Mouse (Mus musculus) layer of hippocampus, postnatal 14 days (tissue): Measurements from ENCODE around the gene Slc16a13. TPM values are rescaled to one million over a fixed set of nuclear protein-coding genes. Genes with fewer than 3 reads are reported as not detected.

Source experiments
- DNase-seq, 2 experiments: peaks; one replicate each; pipeline ENCODE4 v3.0.0; 2021 to 2022; ENCODE audit warnings: low spot score in 2 of 2, mixed read lengths in 1 of 2
- total RNA-seq, 2 experiments: library from RNA; stranded (reverse); gene quantifications; 2 replicates each; pipeline ENCODE4 v1.2.3; 2021

Slc16a13 gene
- total RNA-seq, 2 experiments from 2014 or later: 9.3 to 12.6 TPM

DNA sequence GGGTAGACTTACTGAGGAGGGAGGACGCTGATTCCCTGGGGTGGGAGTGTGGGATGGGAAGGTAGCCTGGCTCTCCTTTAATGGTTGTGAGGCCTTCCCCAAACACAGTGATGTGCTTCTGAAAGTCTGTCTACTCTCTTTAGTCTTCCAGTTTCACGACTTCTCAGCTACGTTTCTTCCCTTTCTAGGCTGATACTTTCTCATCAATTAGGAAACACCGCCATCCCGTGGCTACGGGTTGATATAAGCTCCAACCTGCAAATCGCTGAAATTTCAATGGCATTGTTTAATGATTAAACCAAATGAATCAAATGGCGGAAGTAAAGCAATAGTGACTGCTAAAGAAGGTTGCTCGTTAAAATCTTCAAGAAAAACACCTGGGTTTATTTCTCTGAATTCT lies 8.0 kb downstream of the Slc16a13 start:
- peak; percentile 68 to 86 for DNase-seq

DNA sequence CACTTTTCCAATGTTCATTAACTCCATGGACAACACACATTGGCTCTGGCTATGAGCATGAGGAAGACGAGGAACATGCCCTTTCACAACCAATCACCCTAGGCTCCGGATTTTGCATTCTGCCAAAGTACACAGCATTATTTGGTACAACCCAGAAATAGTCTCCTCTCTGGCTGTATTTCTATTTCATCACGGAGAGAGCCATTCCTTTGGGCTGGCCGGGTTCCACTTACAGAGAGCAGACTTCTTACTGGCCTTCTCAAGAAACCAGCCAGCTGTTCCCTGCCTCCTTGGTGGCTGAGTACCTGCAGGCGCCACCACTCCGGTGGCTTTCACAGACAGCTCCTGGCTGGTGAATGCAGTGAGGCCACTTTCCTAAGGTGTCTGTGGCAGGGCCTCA lies 8.4 kb downstream of the Slc16a13 start, which contains the start of gene Slc16a11:
TSS of gene Slc16a11 (plus strand) at position 330 of the 400 bp plus-strand sequence.
- DNase-seq: no peak

DNA sequence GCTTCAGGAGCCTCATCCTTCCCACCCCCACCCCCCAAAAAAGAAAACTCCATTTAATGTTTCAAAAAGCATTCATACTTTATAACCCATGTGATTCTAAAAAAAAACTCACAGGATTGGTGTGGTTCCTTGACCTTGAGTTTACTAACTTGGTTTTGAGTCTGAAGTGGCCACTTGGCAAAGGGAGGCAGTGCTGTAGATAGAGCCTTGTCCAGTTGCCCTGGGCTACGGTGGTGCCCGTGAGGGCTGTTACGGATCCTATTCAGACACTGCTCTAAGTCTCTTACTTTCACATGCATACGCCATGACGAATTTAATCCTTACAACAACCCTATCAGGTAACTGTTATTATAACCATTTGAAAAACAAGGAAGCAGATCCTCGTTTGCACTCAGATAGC lies 8.9 kb downstream of the Slc16a13 start:
- DNase-seq: no peak

DNA sequence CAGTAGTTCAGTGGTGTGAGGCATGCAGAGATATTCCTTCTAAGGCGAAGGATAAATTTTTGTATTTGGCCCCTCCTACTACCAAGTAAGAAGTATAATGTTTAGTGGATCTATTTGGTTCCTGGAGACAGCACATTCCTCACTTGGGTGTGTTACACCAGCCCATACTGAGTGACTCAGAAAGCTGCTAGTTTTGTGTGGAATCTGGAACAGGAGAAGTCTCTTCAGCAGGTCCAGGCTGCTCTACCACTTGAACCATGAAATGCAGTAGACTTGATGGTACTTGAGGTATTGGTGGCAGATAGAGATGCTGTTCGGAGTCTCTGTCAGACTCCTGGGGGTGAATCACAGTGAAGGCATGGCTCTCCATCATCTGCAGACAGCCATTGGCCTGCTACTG lies 10.2 kb downstream of the Slc16a13 start:
- no peak for DNase-seq

DNA sequence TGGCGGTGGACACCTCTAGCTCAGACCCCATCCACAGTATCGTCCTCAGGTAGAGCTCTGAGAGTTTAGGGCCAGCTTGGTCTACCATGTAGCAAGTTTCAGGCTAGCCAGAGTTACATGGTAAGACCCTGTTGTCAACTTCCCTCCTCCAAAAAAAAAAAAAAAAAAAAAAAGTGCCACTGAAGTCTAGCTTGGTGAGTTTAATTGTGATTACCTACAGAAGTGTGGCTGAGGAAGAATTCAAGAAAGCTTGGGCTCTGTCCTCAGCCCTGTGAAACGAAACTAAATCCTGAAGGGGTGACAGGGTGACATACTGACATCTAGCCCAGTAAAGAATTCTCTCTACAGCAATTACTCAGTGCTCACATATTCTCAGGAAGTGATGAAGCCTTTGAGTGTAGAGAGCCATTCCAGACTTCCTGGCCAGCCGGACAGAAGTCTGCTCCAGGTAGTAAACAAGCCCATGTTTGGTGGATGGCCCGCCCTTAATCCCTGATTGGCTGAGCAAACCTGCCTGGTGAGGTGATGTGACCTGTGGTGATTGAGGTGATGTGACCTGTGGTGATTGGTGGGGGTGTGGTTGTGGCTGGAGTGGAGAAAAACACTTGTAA lies 12.0 kb downstream of the Slc16a13 start:
- DNase-seq: no peak

DNA sequence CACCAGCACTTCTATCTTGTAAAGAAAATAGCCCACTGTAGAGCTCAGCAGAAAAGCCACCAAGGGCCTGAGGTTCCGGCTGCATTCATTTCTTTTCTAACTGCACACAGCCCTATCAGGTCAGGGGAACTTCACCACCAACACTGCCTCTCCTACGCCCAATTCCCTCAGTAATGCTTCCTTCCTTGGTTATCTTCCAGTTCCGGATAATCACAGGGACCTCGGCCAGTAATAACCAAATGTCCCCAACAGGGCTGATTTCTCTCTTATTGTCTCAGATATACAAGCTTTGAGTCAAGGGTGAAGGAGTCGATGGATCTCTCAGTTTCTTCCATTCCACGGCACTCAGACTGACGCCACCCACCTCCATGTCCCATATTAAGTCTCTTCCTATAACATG lies 13.6 kb downstream of the Slc16a13 start:
- DNase-seq: no peak

DNA sequence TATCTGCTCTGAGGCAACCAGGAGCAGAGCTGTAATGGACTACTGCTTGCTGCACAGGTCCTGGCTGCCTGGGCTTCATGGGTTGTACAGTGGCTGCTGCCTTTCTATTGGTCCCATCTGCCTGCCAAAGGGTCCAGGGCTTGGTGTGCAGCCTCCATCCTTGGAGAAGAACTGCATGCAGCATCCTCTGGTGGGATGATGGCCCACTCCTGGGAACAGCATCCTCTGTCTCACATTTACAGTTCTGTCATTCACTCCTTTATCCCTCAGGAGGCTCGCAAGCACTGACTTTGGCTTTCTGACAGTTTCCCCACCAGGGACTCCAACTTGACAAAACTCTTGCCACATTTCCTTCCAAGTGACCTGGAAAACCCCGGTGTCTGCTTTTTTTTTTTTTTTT lies 14.1 kb downstream of the Slc16a13 start:
- DNase-seq: no peak

DNA sequence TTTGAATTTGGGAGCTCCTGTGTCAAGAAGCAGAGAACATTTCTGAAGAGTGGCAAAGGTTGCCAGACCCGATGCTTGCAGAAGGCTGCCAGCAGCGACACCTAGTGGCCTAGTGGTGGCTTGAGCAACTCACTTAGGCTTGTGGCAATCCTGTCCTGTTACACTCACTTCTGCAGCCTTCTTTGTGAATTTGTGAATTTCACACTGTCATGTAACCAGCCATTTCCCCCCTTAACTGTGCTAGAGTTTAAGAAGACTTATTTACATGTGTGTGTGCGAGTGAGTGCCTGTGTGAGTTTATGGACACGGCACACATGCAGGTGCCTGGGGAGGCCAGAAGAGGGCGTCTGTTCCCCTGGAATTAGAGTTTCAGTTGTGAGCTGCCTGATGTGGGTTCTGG lies 19.2 kb downstream of the Slc16a13 start:
- peak; percentile 80 to 84 for DNase-seq

DNA sequence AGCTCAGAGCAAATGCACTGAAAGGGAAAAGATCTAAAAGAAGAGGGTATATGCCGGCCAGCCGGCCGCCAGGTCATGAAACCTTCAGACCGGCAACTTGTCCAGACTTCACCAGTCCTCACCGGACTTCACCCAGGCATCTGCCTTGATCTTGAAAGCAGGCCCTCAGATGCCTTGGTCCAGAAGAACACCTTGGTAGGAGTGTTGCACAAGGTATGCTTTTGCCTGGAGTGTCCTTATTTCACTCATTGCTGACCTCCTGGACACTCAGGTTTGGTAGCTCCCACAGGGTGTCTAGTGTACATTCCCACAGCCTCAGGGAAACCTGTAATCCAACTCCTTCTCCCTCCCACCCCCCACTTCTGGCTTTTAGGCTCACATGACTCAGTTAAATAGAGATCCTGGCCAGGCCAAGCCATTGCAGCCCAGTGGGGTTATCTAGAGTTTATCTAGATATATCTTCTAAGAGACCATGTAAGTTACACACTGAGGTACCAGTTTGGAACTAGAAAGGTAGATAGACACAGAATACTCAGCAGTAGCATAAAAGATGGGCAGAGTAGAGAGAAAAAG lies 20.7 kb downstream of the Slc16a13 start:
- DNase-seq: no peak

DNA sequence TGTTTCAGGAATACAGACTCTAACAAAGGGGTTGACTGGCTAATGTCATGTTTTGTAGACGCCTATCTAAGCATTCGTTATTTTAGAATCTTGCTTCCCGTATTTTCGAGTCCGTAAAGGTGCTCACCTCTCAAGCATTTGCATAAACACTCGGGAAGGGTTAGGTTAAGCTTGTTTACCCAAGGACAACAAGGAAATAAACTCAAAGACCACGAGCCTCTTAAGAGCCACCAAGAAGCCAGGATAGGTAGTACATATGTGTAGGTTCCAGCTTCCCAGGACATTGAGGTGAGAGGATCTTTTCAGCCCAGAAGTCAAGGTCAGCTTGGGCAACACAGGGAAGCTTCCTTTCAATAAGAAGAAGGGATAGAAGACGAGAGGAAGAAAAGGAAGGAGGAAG lies 21.8 kb downstream of the Slc16a13 start:
- no peak for DNase-seq

DNA sequence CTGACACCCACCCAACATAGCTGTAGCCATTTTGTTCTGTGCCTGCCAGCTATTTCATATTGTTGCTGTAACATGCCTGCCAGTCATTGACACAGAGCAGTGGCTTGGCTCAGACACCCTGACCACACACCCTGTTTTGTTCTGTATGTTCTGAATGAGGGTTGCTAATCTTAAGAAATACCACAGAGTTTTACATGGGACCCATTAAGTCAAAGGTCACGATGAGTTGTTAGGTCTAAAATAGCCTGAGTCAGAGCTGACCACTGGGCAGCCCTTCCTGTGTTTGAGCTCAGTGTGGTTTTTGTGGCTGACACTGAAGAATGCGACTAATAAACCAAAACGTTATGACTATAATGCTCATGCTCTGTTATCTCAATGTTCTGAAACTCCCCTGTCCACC lies 22.5 kb downstream of the Slc16a13 start:
- no peak for DNase-seq

DNA sequence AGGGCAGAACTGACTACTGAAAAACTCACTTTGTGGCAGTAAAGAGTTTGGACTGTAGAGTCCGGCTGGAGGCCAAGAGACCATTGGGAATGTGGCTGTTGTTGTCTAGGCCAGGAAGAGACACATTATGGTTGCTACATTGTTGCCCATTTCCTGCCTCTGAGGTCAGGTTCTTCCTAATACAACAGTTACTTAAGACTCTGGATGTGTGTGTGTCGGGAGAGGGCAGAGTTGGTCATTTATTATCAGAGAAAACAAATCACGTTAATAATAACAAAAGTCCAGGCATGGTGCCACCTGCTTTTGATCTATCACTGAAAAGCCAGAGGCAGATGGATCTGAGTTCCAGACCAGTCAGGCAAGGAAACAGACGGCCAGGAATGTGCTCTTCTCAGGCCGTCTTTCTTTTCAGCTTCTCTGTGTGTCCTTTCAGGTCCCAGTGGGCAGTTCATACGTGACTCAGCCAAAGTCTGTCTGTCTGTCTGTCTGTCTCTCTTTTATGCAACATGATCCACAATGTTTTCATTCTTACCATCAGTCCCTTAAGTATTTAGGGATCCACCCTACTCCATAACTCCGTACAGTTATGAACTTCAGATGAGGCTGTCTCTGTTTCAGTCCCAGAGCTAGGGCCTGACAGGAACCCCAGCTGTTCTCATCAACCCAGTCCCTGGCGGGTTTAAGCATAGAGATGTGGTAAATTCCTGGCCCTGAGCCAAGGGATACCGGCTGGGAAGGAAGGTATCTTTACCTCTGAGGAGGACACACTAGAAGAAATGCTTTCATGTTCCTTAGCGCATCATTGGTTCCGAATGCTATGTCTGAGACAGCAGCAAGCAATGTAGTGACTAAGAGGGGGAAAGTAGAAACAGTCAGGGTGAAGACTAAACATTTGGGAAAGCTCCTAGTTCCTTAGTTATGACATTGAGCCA lies 27.2 kb downstream of the Slc16a13 start:
- no peak for DNase-seq

DNA sequence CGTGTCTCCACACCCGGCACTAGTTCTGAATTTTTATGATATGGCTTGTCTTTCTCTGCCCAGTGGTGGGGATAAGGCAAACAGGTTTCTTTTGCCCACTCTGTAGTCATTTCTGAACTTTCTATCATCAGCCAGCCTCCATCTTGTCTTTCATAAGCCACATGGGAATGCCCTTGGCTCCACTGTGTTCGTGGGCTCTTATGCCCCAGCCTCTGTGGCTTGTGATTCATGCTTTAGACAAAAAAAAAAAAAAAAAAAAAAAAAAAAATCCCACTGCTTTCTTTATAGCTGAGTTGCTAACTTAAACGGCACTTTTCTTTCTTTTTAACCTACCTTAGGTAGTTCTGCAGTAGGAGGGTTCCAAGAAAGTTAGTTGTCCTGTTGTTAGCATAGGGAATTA lies 28.7 kb downstream of the Slc16a13 start:
- DNase-seq: no peak

DNA sequence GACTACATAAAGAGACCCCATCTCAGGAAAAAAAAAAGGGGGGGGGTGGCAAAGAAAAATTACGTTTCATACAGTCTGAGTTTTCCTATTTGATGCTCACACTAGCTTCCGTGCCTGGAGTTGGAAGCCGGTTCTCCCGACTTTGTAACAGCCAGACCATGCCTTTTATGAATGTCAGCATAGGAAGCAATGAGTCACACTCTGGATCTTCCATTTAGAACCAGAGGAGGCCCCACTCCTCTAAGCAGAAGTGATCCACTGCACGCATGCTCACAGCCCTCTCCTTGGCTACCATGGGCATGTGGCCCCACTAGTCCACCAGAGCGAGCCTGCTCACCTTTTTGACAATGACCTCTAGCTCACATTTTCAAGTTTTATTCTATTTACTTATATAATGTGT lies 29.7 kb downstream of the Slc16a13 start:
- DNase-seq: no peak

DNA sequence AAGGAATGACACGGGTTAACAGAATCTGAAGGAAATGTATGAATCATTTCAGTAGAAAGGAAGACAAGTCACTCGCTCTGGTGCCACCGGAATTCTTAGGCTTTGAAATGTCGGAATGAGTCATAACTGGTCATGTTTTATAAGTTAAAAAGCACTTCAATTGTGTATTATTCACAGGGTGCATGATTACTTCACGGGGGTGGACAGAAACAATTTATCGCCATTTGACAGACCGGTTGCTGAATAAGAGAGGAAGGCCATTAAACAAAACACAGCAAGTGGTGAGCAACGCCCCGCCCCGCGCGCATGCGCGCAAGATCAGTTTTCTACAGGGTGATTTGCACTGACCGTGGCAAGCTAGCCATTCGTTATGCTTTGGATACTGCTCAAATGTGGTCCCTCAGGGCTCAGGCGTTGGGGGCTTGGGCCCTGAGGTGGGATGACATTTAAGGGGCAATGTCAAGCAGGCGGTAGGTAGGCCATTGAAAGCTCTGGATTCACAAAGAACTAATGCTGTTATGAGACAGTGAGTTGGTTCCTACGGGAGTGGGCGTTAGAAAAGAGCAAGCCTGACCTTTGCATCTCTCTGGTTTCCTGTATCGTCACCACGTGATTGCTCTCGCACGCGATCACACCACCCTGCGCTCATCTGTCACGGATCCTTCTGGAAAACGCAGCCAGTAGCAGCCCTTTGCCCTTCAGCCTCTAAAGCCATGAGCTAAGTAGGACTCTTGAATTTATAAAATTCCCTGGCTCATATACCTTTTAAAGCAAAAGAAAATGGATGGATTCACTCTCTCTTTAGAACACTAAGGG lies 31.3 kb downstream of the Slc16a13 start:
- DNase-seq: no peak

DNA sequence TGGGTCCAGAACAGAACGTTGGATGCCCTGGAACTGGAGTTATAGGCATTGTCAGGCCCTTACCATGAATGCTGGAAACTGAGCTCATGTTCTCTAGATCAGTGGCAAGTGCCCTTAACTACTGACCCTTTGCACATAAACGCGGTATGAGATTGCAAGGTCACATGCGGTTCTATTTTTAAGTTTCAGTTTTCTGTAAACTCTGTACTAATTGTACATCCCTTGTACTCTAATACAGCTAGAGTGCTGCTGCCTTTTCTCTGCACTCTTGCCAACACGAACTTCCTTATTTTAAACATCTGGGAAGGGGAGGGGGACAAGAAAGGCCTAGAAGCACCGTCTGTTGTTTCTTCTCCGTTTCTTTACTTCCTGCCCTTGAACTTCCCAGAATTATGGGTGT lies 35.7 kb downstream of the Slc16a13 start:
- no peak for DNase-seq

DNA sequence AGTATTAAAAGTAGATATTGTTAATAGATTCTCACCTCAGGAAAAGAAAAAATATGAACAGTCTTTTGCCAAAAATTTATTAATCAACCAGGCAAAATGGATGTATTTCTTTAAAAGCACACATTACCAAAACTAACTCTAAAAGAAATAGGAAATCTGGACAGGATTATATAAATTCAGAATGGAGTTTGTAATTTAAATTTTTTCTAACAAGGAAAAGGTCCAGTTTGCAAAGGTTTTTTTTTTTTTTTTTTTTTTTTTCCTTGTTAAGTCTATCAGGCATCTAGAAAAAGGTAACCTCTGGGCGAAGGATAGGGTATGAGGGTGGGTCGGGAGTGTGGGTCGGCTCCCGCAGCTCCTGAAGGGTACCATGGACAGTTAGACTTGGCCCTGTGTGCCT lies 40.4 kb downstream of the Slc16a13 start:
- no peak for DNase-seq

DNA sequence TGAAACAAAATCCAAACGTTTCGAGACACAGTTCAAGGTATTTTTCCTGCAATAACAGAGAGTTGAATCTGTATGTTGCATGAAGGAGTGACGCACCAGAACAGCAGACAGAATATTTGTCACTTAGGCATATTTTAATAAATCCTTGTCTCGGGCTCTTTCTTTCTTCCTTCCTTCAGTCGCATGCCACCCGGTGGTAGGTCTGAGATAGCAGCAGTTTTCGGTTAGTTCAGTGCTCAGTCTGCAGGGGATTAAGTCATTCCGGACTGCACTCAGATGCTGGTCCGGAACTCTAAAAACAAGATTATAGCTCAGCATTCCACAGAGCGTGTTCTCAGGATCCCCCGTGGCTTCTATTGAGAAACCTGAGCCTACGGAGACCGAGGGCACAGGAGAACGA lies 41.5 kb downstream of the Slc16a13 start:
- peak; percentile 7 to 12 for DNase-seq

DNA sequence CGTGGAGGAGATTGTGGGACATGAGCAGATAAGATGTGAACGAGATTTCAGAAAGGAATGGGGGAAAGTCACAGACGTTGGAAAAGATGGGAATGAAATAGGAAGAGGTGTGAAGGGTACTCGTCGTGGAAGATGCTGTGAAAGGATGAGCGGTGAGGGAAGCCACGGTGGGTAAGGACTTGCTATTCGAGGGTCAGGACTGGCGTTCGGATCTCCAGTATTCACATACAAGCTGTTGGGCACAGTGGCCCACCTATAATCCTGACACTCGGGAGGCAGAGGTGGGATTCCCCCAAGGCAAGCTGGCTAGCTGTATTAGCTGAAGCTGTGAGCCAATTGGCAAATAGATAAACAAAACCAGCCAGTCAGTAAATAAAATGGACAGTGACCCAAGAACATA lies 42.1 kb downstream of the Slc16a13 start:
- DNase-seq: no peak

DNA sequence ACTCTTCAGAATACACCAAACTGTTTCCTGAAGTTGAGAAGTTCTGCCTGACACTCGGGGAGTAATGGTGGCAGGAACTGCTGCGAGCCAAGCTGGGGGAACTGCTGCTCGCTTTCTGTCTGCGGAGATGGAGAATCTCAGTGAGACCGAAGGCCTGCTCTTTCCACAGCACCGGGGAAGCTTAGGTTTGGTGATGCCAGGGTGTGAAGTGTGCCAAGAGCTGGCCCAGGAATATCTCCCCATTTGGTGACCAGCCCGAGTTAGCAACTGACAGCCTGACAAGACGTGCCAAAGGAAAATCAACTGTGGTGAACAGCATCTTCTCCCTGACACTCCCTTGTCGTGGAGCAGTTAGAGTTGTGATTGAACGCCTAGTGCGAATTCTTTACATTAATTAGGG lies 42.6 kb downstream of the Slc16a13 start:
- DNase-seq: no peak

DNA sequence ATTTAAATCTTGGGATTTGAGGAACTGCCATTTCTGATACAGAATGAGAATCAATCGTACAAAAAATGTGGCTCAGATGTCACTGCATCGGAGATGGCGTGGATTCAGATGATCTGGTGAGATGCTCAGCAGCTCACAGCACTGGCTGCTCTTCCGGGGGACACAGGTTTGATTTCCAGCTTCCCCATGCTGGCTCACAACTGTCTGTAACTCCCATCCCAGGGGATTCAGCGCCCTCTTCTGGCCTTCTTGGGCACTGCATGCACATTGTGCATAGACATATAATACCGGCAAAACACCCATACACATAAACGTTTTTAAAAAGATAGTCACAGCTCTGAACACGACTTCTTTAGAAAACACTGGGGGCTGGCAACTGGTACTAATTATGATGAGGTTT lies 43.2 kb downstream of the Slc16a13 start:
- no peak for DNase-seq
